Mouse (Mus musculus): ENCODE measurements around the gene Drg1. TPM values are rescaled to one million over a fixed set of nuclear protein-coding genes. Genes with fewer than 3 reads are reported as not detected.

Drg1 gene
- polyA plus RNA-seq, 1 experiment = 36.9 TPM

GRCm38 (mm10) chr11:3269241-3269640 lies 3.0 kb upstream of the Drg1 start:
- no peak overlapping the region for H3K4me3 ChIP-seq (ENCODE audit: control insufficient read depth, insufficient read depth, low read length)
- H3K27ac ChIP-seq (ENCODE audit: control insufficient read depth, insufficient read depth, low read length) = no peak overlapping the region
- H3K4me1 ChIP-seq (replicated peaks; ENCODE audit: control insufficient read depth, insufficient read depth, low read length) = peaks cover 7% of the 10 kb centered on the region
- no peak for TF ChIP-seq POLR2A (IDR thresholded peaks at IDR 0.05; ENCODE audit: control insufficient read depth, extremely low read depth, insufficient read depth, low read length, poor library complexity)
- TF ChIP-seq CTCF (IDR thresholded peaks at IDR 0.05; ENCODE audit: borderline replicate concordance, control insufficient read depth, extremely low read depth, insufficient read depth, low read length, poor library complexity) = no peak
- no peaks in the 10 kb centered on the region for H3K27me3 ChIP-seq (ENCODE audit: control insufficient read depth, insufficient read depth, low read length)
- no peaks in the 10 kb centered on the region for H3K36me3 ChIP-seq (ENCODE audit: control insufficient read depth, insufficient read depth, low read length)
- whole genome bisulfite sequencing = 86% methylated on average over 4 of the region's 4 CpGs
- DNase-seq = no peak

- DNase-seq = no peak
Measured at GRCm38 (mm10) chr11:3267133-3267532, 918 bp upstream of the Drg1 start.

GRCm38 (mm10) chr11:3265291-3266078 lies 730 bp downstream of the Drg1 start:
- TF ChIP-seq POLR2A (IDR thresholded peaks at IDR 0.05; ENCODE audit: control insufficient read depth, extremely low read depth, insufficient read depth, low read length, poor library complexity) = no peak
- WGBS = 3% methylated on average over 26 of the region's 26 CpGs
- DNase-seq = peak; percentile 13
- Histone ChIP-seq H3K36me3 (ENCODE audit: control insufficient read depth, insufficient read depth, low read length) (peaks cover 14% of the 10 kb centered on the region), H3K27me3 (ENCODE audit: control insufficient read depth, insufficient read depth, low read length) (no peaks in the 10 kb centered on the region), H3K4me1 (replicated peaks; ENCODE audit: control insufficient read depth, insufficient read depth, low read length) (peaks cover 9% of the 10 kb centered on the region), H3K4me3 (ENCODE audit: control insufficient read depth, insufficient read depth, low read length) (peak overlapping the region; percentile 65), H3K27ac (ENCODE audit: control insufficient read depth, insufficient read depth, low read length) (peak overlapping the region; percentile 1; the same call in 1 of the 2 replicates)

More at GRCm38 (mm10) chr11:3267133-3267532, 918 bp upstream of the Drg1 start:
- no peak for TF ChIP-seq POLR2A (IDR thresholded peaks at IDR 0.05; ENCODE audit: control insufficient read depth, extremely low read depth, insufficient read depth, low read length, poor library complexity)
- no peak for TF ChIP-seq CTCF (IDR thresholded peaks at IDR 0.05; ENCODE audit: borderline replicate concordance, control insufficient read depth, extremely low read depth, insufficient read depth, low read length, poor library complexity)
- Histone ChIP-seq H3K4me1 (replicated peaks; ENCODE audit: control insufficient read depth, insufficient read depth, low read length) (peaks cover 9% of the 10 kb centered on the region), H3K36me3 (ENCODE audit: control insufficient read depth, insufficient read depth, low read length) (no peaks in the 10 kb centered on the region), H3K27ac (ENCODE audit: control insufficient read depth, insufficient read depth, low read length) (no peak overlapping the region), H3K4me3 (ENCODE audit: control insufficient read depth, insufficient read depth, low read length) (no peak overlapping the region), H3K27me3 (ENCODE audit: control insufficient read depth, insufficient read depth, low read length) (no peaks in the 10 kb centered on the region)
- 41% methylated on average over 7 of the region's 7 CpGs for WGBS

GRCm38 (mm10) chr11:3259537-3259936 lies 6.7 kb downstream of the Drg1 start:
- no peak overlapping the region for H3K27ac ChIP-seq (ENCODE audit: control insufficient read depth, insufficient read depth, low read length)
- DNase-seq = no peak
- TF ChIP-seq CTCF (IDR thresholded peaks at IDR 0.05; ENCODE audit: borderline replicate concordance, control insufficient read depth, extremely low read depth, insufficient read depth, low read length, poor library complexity) (no peak), POLR2A (IDR thresholded peaks at IDR 0.05; ENCODE audit: control insufficient read depth, extremely low read depth, insufficient read depth, low read length, poor library complexity) (no peak)
- H3K4me3 ChIP-seq (ENCODE audit: control insufficient read depth, insufficient read depth, low read length) = no peak overlapping the region
- no peaks in the 10 kb centered on the region for H3K27me3 ChIP-seq (ENCODE audit: control insufficient read depth, insufficient read depth, low read length)
- peaks cover 67% of the 10 kb centered on the region for H3K36me3 ChIP-seq (ENCODE audit: control insufficient read depth, insufficient read depth, low read length)
- peaks cover 2% of the 10 kb centered on the region for H3K4me1 ChIP-seq (replicated peaks; ENCODE audit: control insufficient read depth, insufficient read depth, low read length)
- 86% methylated on average over 1 of the region's 1 CpGs for WGBS

- Histone ChIP-seq H3K4me3 (ENCODE audit: control insufficient read depth, insufficient read depth, low read length) (no peak overlapping the region), H3K27ac (ENCODE audit: control insufficient read depth, insufficient read depth, low read length) (no peak overlapping the region), H3K4me1 (replicated peaks; ENCODE audit: control insufficient read depth, insufficient read depth, low read length) (no peaks in the 10 kb centered on the region), H3K36me3 (ENCODE audit: control insufficient read depth, insufficient read depth, low read length) (peaks cover 97% of the 10 kb centered on the region), H3K27me3 (ENCODE audit: control insufficient read depth, insufficient read depth, low read length) (no peaks in the 10 kb centered on the region)
- DNase-seq = no peak
- TF ChIP-seq POLR2A (IDR thresholded peaks at IDR 0.05; ENCODE audit: control insufficient read depth, extremely low read depth, insufficient read depth, low read length, poor library complexity) = no peak
- TF ChIP-seq CTCF (IDR thresholded peaks at IDR 0.05; ENCODE audit: borderline replicate concordance, control insufficient read depth, extremely low read depth, insufficient read depth, low read length, poor library complexity) = no peak
- 88% methylated on average over 2 of the region's 2 CpGs for WGBS
Measured at GRCm38 (mm10) chr11:3247387-3247786, 18.8 kb downstream of the Drg1 start.

GRCm38 (mm10) chr11:3243771-3244170 lies 22.4 kb downstream of the Drg1 start:
- Histone ChIP-seq H3K27ac (ENCODE audit: control insufficient read depth, insufficient read depth, low read length) (no peak overlapping the region), H3K36me3 (ENCODE audit: control insufficient read depth, insufficient read depth, low read length) (peaks cover 88% of the 10 kb centered on the region), H3K27me3 (ENCODE audit: control insufficient read depth, insufficient read depth, low read length) (no peaks in the 10 kb centered on the region), H3K4me3 (ENCODE audit: control insufficient read depth, insufficient read depth, low read length) (no peak overlapping the region), H3K4me1 (replicated peaks; ENCODE audit: control insufficient read depth, insufficient read depth, low read length) (no peaks in the 10 kb centered on the region)
- DNase-seq = no peak
- WGBS = 98% methylated on average over 4 of the region's 4 CpGs
- TF ChIP-seq CTCF (IDR thresholded peaks at IDR 0.05; ENCODE audit: borderline replicate concordance, control insufficient read depth, extremely low read depth, insufficient read depth, low read length, poor library complexity) = no peak
- no peak for TF ChIP-seq POLR2A (IDR thresholded peaks at IDR 0.05; ENCODE audit: control insufficient read depth, extremely low read depth, insufficient read depth, low read length, poor library complexity)

All from thymus, adult 2 months (tissue).